Mouse (Mus musculus): Measurements from ENCODE around the gene Fuom. TPM values are rescaled to one million over a fixed set of nuclear protein-coding genes. Genes with fewer than 3 reads are reported as not detected.
"Not testable (repeated sequence)": the region's sequence is repeated elsewhere in the genome, so short reads cannot be mapped to it uniquely, and the experiment has no call there.

The Fuom gene
- 25.3 and 25.7 TPM in 2 replicates for polyA plus RNA-seq (2012; rRNA removed)

- TF ChIP-seq CTCF (IDR thresholded peaks at IDR 0.05; ENCODE audit: borderline replicate concordance, extremely low read depth, insufficient read depth, insufficient read length): no peak
- DNase-seq (ENCODE audit: low read depth): peak; percentile 86
These were observed at the start of gene Fuom for GRCm38 (mm10) chr7:140101993-140102860. Gene Fuom, minus strand, starts transcription at chr7:140102441.

GRCm38 (mm10) chr7:140144550-140144949 lies 42.3 kb upstream of the Fuom start:
- TF ChIP-seq POLR2A (IDR thresholded peaks at IDR 0.05; ENCODE audit: borderline replicate concordance, extremely low read depth, insufficient read depth, insufficient read length, poor library complexity, severe bottlenecking) (no peak), CTCF (IDR thresholded peaks at IDR 0.05; ENCODE audit: borderline replicate concordance, extremely low read depth, insufficient read depth, insufficient read length) (no peak)
- DNase-seq (ENCODE audit: low read depth): no peak

- TF ChIP-seq POLR2A (IDR thresholded peaks at IDR 0.05; ENCODE audit: borderline replicate concordance, extremely low read depth, insufficient read depth, insufficient read length, poor library complexity, severe bottlenecking) (no peak), CTCF (IDR thresholded peaks at IDR 0.05; ENCODE audit: borderline replicate concordance, extremely low read depth, insufficient read depth, insufficient read length) (peak; percentile 79)
- peak; percentile 80 for DNase-seq (ENCODE audit: low read depth)
These were observed 39.1 kb upstream of the Fuom start for GRCm38 (mm10) chr7:140141350-140141749.

GRCm38 (mm10) chr7:140138021-140138310 lies 35.7 kb upstream of the Fuom start:
- TF ChIP-seq CTCF (IDR thresholded peaks at IDR 0.05; ENCODE audit: borderline replicate concordance, extremely low read depth, insufficient read depth, insufficient read length): no peak
- TF ChIP-seq POLR2A (IDR thresholded peaks at IDR 0.05; ENCODE audit: borderline replicate concordance, extremely low read depth, insufficient read depth, insufficient read length, poor library complexity, severe bottlenecking): no peak
- DNase-seq (ENCODE audit: low read depth): no peak

- DNase-seq (ENCODE audit: low read depth): peak; percentile 96
- TF ChIP-seq POLR2A (IDR thresholded peaks at IDR 0.05; ENCODE audit: borderline replicate concordance, extremely low read depth, insufficient read depth, insufficient read length, poor library complexity, severe bottlenecking) (peak; percentile 61; the same call in 1 of the 2 replicates), CTCF (IDR thresholded peaks at IDR 0.05; ENCODE audit: borderline replicate concordance, extremely low read depth, insufficient read depth, insufficient read length) (no peak)
These were observed 35.1 kb upstream of the Fuom start, which contains the start of gene Mtg1 for GRCm38 (mm10) chr7:140137135-140138020. Gene Mtg1, plus strand, starts transcription at chr7:140137564.

- TF ChIP-seq CTCF (IDR thresholded peaks at IDR 0.05; ENCODE audit: borderline replicate concordance, extremely low read depth, insufficient read depth, insufficient read length) (no peak), POLR2A (IDR thresholded peaks at IDR 0.05; ENCODE audit: borderline replicate concordance, extremely low read depth, insufficient read depth, insufficient read length, poor library complexity, severe bottlenecking) (no peak)
- no peak for DNase-seq (ENCODE audit: low read depth)
These were observed 33.0 kb upstream of the Fuom start for GRCm38 (mm10) chr7:140135106-140135770.

- not testable (repeated sequence) for DNase-seq (ENCODE audit: low read depth)
These were observed 31.8 kb upstream of the Fuom start for GRCm38 (mm10) chr7:140134033-140134432.

GRCm38 (mm10) chr7:140132184-140132583 lies 29.9 kb upstream of the Fuom start:
- DNase-seq (ENCODE audit: low read depth): not testable (repeated sequence)

GRCm38 (mm10) chr7:140127911-140128310 lies 25.7 kb upstream of the Fuom start:
- no peak for DNase-seq (ENCODE audit: low read depth)
- TF ChIP-seq POLR2A (IDR thresholded peaks at IDR 0.05; ENCODE audit: borderline replicate concordance, extremely low read depth, insufficient read depth, insufficient read length, poor library complexity, severe bottlenecking) (no peak), CTCF (IDR thresholded peaks at IDR 0.05; ENCODE audit: borderline replicate concordance, extremely low read depth, insufficient read depth, insufficient read length) (no peak)

- TF ChIP-seq POLR2A (IDR thresholded peaks at IDR 0.05; ENCODE audit: borderline replicate concordance, extremely low read depth, insufficient read depth, insufficient read length, poor library complexity, severe bottlenecking) (no peak), CTCF (IDR thresholded peaks at IDR 0.05; ENCODE audit: borderline replicate concordance, extremely low read depth, insufficient read depth, insufficient read length) (no peak)
- no peak for DNase-seq (ENCODE audit: low read depth)
These were observed 24.7 kb upstream of the Fuom start for GRCm38 (mm10) chr7:140126934-140127333.

- TF ChIP-seq POLR2A (IDR thresholded peaks at IDR 0.05; ENCODE audit: borderline replicate concordance, extremely low read depth, insufficient read depth, insufficient read length, poor library complexity, severe bottlenecking) (no peak), CTCF (IDR thresholded peaks at IDR 0.05; ENCODE audit: borderline replicate concordance, extremely low read depth, insufficient read depth, insufficient read length) (no peak)
- DNase-seq (ENCODE audit: low read depth): no peak
These were observed 23.7 kb upstream of the Fuom start for GRCm38 (mm10) chr7:140126022-140126350.
